Mouse (Mus musculus): ENCODE results near the gene Tmem132e. TPM values are rescaled to one million over a fixed set of nuclear protein-coding genes. Genes with fewer than 3 reads are reported as not detected.

Tmem132e gene
- polyA plus RNA-seq, 1 experiment from 2014 or later, result 0.50 TPM

Other genes with a start within 250 kb of the Tmem132e start
- gene Ccl1, start 83.2 kb upstream of the Tmem132e start, polyA plus RNA-seq (2016; fragmentation: Nextera tagmentation; extraction: Ambion mirVana), result not detected in 2 replicates